Mouse (Mus musculus) embryo, embryonic 9.5 days (tissue): ENCODE results near the gene Sh3rf1.
A peak's percentile ranks its signal among the peaks of the same experiment; 100 is the strongest.

Experiments used
- DNase-seq: peaks from one replicate; pipeline ENCODE4 v3.0.0-alpha.2; 2017; ENCODE audit errors: extremely low spot score

Gene Sh3rf1

DNA sequence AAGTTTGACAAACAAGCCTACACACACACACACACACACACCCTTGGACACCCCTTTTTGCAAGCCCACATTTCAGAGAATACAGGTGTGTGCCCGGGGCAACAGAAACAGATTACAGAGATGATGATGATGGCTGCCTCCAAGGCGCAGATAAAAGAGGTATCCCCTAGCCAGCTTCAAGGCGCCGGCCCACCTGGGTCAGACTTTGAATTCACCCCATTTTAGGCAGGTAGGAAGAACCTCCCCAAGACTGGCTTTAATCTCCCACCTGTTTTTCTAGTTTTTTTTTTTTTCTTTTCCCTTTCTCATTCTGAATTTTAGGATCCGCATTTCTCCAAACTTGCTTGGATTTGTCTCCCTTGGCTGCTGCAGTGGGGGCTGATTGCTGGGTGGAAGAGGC, 389 bp upstream of the Sh3rf1 start:
- no peak for DNase-seq

DNA sequence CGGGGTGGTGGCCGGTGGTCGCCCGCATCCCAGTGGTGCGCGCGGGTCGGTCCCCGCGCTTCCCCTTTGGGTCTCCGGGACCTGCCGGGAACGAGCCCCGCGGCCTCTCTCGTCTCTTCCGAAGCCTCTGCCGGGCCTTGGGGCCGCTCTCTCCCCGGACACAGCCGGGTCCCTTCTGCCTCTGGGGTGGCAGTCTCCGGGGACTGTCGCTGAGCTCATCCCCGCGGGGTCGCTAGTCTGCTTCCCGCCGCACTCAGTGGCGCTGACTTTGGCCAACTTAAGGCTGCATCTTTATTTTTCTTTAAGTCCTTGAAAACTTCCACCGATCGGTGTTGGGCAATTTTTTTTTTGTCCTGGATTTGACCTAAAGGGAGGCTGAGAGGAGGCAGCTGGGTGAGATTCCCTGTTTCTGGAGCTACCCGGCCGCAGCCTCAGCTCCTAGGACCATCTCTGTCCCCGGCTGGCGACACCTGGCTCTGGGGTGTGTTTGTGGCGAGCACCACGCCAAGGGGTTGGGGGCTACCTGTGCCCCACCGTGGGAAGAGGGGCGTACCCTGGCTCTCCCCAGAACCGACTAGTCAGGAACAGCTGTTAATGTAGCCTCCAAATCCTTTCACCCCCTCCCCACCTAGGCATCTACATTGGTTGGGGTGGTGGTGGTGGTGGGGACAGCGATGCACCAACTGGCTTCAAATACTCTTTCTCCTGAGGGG, 864 bp downstream of the Sh3rf1 start:
- no peak for DNase-seq

- peak; percentile 39 for DNase-seq
Measured at GRCm38 (mm10) chr8:61225581-61226395, 2.1 kb downstream of the Sh3rf1 start.

- DNase-seq, result no peak
Measured at GRCm38 (mm10) chr8:61226632-61227031, 3.0 kb downstream of the Sh3rf1 start.

- no peak for DNase-seq
Measured at GRCm38 (mm10) chr8:61228678-61229077, 5.0 kb downstream of the Sh3rf1 start.

DNA sequence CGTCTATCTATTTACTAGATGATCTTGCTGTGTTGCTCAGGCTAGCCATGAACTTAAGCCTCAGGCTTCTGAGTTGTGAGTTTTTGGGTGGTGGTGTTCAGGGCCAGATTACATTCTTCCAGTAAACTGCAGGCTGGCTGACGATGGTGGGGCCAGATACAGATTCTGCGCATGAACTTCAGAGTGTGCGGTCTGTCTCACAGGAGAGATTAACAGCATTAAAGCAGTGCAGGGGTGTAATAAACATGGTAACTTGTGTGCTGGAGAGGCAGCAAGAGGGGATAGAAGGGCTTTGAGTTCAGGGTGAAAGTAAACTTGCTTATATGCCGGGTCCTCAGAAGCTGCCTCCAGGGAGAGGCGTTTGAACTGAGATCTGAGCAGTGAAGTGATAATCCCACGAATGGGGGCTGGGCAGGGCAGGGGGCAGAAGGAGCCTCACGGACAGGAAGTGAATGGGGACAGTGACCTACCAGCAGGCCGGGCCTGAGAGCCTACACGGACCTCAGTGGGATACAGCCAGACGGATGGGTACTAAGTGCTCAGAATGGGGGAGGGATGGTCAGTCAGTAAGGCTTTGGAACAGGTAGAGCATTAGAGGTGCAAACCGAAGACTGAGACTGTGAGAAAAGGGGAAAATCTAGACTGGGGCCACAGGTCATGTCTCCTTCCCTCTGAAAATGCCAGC, 6.0 kb downstream of the Sh3rf1 start:
- DNase-seq, result no peak

- DNase-seq, result no peak
Measured at GRCm38 (mm10) chr8:61230881-61231755, 7.4 kb downstream of the Sh3rf1 start.

GRCm38 (mm10) chr8:61235499-61235898, 11.8 kb downstream of the Sh3rf1 start:
- DNase-seq, result no peak

DNA sequence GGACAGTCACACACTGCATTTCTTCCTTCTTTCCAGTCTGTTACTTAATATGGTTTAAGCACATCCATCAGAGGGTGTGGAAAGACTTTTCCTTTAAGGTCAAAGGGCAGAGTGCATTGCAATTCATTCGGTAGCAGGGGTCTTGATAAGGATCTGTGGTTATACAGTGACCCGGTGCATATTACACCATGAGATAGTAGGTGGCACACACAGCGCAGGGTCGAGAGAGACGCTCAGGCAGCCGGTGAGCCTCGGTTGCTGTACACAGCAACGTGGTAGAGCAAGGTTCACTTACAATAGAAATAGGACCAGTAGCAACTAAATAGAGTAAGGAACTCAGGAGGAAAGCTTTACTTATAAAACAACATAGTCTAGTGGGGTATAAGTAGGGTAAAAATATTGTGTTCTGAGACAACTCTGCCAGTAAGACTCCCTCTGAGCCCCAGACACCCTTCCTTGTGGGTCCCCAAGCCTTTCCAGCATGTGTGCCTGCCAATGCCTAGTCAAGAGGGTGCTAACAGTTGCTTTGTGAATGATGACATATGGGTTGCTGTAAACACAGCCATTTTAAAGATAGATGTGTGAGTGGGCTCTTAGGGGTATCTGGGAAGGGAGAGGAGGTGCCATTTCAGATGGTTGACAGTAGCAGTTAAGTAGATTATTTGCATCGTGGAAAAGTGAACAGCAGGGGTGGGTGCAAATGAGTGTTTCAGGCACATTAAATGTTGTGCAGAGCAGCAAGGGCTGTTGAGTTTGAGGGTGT, 13.0 kb downstream of the Sh3rf1 start:
- DNase-seq, result no peak

- no peak for DNase-seq
Measured at GRCm38 (mm10) chr8:61239576-61239975, 15.9 kb downstream of the Sh3rf1 start.

DNA sequence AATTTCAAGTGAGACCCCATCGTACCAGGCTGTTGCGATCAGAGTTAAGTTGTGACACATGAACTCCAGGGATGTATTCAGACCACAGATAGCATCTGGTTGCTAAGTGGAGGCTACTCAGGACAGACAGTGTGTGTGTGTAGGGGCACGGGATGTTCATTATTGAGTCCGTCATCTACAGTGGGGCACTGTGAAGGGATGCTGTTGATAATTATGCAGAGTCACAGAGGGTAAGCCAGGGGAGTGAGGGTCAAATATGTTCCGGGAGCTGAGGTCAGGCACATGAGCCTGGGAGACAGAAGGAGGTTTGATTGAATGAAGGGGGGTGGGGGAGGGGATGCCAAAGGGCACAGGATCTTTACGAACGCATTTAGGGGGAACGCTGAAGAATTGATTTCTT, 17.6 kb downstream of the Sh3rf1 start:
- DNase-seq, result no peak

DNA sequence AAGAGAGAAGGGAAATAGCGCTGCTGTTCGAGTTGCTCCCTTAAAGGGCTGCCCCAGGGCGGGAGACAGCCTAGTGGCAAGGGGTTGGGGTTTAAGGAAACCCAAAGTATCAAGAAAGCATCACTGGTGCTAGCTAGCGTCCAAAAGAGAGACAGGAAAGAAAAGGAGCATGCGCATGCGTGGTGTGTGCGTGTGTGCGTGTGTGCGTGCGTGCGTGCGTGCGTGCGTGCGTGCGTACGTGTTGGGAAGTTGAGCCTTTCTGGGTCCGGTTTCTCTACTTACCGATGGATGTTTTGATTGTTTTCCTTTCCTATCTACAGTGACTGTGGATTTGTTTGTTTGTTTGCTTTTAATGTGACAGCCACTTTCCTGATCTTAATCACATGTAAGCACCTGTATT, 19.2 kb downstream of the Sh3rf1 start:
- DNase-seq, result no peak

DNA sequence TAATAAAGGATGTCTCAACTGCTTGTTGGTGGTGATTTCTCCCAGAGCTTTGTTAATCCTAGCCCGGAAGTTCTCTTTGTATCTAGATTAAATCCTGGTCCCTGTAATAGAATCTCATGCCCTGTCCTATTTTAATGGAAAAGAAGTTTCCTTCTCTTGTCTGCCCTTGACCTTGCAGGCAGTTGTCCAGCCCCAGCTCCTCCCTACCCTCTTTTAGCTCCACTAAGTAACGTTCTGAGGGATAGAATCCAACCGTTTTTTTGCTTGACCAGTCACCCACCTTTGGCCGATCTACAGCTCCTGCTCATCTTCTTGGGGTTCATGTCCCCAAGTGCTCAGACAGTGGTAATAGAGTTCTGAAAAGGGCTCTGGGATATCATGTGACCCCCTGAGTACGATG, 19.8 kb downstream of the Sh3rf1 start:
- no peak for DNase-seq

- DNase-seq, result no peak
Measured at GRCm38 (mm10) chr8:61244157-61244556, 20.5 kb downstream of the Sh3rf1 start.

GRCm38 (mm10) chr8:61247270-61248025, 23.8 kb downstream of the Sh3rf1 start:
- no peak for DNase-seq

GRCm38 (mm10) chr8:61249511-61249910, 25.8 kb downstream of the Sh3rf1 start:
- DNase-seq, result no peak

DNA sequence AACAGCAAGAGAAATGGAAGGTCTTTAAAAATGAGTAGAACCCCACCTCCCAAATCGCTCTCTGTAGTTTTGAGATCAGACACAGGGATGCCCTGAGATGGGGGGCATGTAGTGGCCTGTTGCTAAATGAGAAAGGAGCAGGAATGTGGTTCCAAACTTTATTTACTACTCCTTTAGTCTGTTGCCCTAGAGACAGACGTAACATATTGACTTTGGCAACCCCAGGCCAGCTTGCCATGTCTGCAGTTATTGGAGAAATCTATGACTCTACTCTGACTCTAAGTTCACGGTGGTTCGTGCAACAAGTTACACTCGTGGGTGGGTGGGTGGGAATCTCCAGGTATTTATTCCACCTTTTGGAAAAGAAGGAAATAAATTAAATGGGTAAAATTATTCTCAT, 30.5 kb downstream of the Sh3rf1 start:
- DNase-seq, result no peak

DNA sequence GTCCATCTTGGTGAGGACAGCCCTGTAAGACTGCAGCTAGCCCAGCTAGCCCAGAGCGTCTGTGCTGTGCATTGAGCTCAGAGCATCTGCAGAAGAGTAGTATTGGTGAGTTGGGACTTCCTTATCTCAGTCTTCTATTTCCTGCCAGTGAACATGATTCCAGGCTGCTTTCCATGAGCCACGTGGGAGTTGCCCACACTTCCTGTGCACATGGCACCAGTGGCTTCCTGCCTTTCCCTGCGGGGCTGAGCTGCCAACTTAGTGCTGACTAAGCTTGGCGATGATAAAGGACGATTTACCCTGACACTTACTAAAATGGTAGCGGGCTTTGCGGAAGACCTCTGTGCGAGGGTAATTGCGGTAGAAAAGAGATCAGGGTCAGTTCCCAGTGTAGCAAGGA, 35.2 kb downstream of the Sh3rf1 start:
- DNase-seq, result no peak

DNA sequence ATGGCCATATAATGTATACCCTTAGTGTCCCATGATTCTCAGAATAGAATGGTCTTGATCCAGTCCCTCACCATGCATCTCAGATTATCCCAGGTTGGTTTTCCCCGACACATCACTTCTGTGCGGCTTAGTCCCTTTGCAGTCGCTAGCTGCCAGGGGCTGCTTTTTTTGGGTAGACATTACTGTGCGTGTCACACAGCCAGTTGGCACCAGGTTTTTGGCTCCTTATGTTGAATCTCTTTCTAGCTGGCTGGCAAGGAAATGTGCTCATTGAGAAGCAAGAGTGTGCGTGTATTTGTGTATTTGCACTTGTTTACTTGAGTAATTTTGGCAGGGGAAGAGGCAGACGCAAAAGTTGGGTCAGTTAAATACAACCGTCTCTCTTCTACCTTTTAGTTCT, 35.9 kb downstream of the Sh3rf1 start:
- DNase-seq, result no peak

DNA sequence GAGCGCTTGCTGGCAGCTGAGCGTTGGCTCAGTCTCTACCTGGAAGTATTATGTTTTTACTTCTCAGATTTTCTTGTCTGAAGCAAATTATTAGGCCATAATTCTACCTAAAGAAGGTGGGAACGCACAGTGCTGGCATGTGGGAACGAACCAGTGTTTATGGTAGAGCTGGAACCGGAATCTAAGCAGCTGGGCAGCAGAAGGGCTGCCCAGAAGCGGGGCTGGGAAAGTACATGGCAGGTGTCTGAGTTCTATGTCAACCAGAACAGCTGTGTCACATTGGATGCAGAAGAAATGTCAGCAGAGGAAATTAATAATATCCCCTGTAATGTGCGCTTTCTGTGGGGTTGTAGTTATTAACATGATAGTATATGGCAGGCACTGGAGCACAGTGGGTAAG, 36.9 kb downstream of the Sh3rf1 start:
- DNase-seq, result no peak
